Mouse (Mus musculus): ENCODE results near the gene Morn4. TPM values are rescaled to one million over a fixed set of nuclear protein-coding genes. Genes with fewer than 3 reads are reported as not detected.
A peak's percentile ranks its signal among the peaks of the same experiment; 100 is the strongest.

Gene Morn4
- polyA plus RNA-seq, 1 experiment from 2014 or later, result 43.4 TPM

DNA sequence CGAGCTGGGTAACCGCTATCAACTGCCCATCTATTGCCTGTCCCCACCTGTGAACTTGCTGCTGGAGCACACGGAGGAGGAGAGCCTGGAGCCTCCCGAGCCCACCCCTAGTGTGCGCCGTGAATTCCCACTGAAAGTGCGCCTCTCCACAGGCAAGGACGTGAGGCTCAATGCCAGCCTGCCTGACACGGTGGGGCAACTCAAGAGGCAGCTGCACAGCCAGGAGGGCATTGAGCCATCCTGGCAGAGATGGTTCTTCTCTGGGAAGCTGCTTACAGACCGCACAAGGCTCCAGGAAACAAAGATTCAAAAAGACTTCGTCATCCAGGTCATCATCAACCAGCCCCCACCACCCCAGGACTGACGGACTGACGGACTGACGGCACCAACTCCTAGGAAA, 52.5 kb downstream of the Morn4 start:
- H3K4me1 ChIP-seq, result peaks cover 23% of the 10 kb centered on the region
- H3K9me3 ChIP-seq, result no peaks in the 10 kb centered on the region
- 0 out of 2 replicates have a peak, but pooled peaks cover 5% of the 10 kb centered on the region for H3K36me3 ChIP-seq (replicated peaks)
- H3K27me3 ChIP-seq (ENCODE audit: poor library complexity, severe bottlenecking), result no peaks in the 10 kb centered on the region
- no peak overlapping the region for H3K4me3 ChIP-seq
- H3K27ac ChIP-seq, result no peak overlapping the region
- WGBS, result 87% methylated on average over 14 of the region's 14 CpGs
- no peak for DNase-seq (ENCODE audit: extremely low spot score, low spot score)

DNA sequence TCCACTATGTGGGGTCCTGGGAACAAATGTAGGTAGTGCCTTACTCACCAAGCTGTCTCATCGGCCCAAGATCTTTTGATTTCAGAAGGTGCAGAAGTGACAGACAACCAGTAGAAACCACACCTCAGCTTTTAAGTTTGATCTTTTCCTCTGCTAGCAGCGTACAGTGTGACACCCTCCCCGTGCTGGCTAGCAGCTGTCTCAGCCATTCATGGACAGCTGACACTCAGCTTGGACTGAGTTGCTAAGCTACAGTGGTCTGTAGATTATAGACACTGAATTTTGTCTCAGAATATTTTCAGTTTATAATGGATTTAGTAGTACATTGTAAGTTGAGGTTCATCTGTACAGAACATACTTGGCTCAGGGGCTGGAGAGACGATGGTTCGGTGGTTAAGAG, 55.0 kb downstream of the Morn4 start:
- no peak overlapping the region for H3K4me3 ChIP-seq
- H3K36me3 ChIP-seq (replicated peaks), result 0 out of 2 replicates have a peak, but pooled peaks cover 5% of the 10 kb centered on the region
- DNase-seq (ENCODE audit: extremely low spot score, low spot score), result no peak
- H3K9me3 ChIP-seq, result no peaks in the 10 kb centered on the region
- H3K27me3 ChIP-seq (ENCODE audit: poor library complexity, severe bottlenecking), result no peaks in the 10 kb centered on the region
- H3K4me1 ChIP-seq, result peaks cover 23% of the 10 kb centered on the region
- WGBS, result 85% methylated on average over 5 of the region's 5 CpGs
- H3K27ac ChIP-seq, result no peak overlapping the region

DNA sequence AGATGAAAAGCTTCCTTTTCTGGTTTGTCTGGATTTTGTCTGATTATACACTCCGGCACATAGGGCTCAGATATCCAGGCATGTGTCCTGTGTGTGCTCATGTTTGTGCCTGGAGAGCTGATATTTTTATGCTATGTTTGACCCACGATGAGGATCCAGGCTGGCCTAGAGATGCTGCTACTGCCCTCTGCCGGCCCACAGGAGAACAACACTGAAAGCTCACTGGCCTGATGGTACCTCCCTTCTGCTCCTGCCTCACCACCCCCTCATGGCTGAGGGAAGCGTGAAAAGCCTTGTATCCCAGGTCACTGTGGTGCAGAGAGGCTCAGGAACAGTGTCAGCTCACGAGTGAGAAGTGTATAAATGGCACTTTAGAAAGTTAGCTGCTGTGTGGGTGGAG, 60.0 kb downstream of the Morn4 start:
- 13% methylated on average over 5 of the region's 5 CpGs for WGBS
- Histone ChIP-seq H3K27ac (no peak overlapping the region), H3K27me3 (ENCODE audit: poor library complexity, severe bottlenecking) (no peaks in the 10 kb centered on the region), H3K9me3 (no peaks in the 10 kb centered on the region), H3K36me3 (replicated peaks) (no peaks in the 10 kb centered on the region), H3K4me1 (peaks cover 11% of the 10 kb centered on the region; the same call in 1 of the 2 replicates), H3K4me3 (no peak overlapping the region)
- peak; percentile 73 for DNase-seq (ENCODE audit: extremely low spot score, low spot score)

Other genes with a start within 250 kb of the Morn4 start
- gene Frat2, start 238.2 kb downstream of the Morn4 start, polyA plus RNA-seq (2016; fragmentation: Nextera tagmentation; extraction: Ambion mirVana), result 5.4 and 5.5 TPM in 2 replicates
- 43.8 and 43.9 TPM in 2 replicates for gene Rrp12, start 190.2 kb downstream of the Morn4 start, polyA plus RNA-seq (2016; fragmentation: Nextera tagmentation; extraction: Ambion mirVana)
- gene Pgam1, start 174.4 kb downstream of the Morn4 start, polyA plus RNA-seq (2016; fragmentation: Nextera tagmentation; extraction: Ambion mirVana), result 1,170 and 1,238 TPM in 2 replicates
- gene Exosc1, start 152.9 kb downstream of the Morn4 start, polyA plus RNA-seq (2016; fragmentation: Nextera tagmentation; extraction: Ambion mirVana), result 101 and 103 TPM in 2 replicates
- 85.8 and 92.4 TPM in 2 replicates for gene Zdhhc16, start 152.9 kb downstream of the Morn4 start, polyA plus RNA-seq (2016; fragmentation: Nextera tagmentation; extraction: Ambion mirVana)
- gene Mms19, start 105.2 kb downstream of the Morn4 start, polyA plus RNA-seq (2016; fragmentation: Nextera tagmentation; extraction: Ambion mirVana), result 35.3 and 42.3 TPM in 2 replicates
- gene Ubtd1, start 104.6 kb downstream of the Morn4 start, polyA plus RNA-seq (2016; fragmentation: Nextera tagmentation; extraction: Ambion mirVana), result 9.2 and 9.6 TPM in 2 replicates
- 0.42 TPM in 1 of 2 replicates, not detected in the other for gene Ankrd2, start 50.4 kb downstream of the Morn4 start, polyA plus RNA-seq (2016; fragmentation: Nextera tagmentation; extraction: Ambion mirVana)
- gene Hoga1, start 40.7 kb downstream of the Morn4 start, polyA plus RNA-seq (2016; fragmentation: Nextera tagmentation; extraction: Ambion mirVana), result 0.95 and 1.3 TPM in 2 replicates
- not detected in 2 replicates for gene 4933411K16Rik, start 34.1 kb downstream of the Morn4 start, polyA plus RNA-seq (2016; fragmentation: Nextera tagmentation; extraction: Ambion mirVana)
- 21.3 and 23.3 TPM in 2 replicates for gene Pi4k2a, start 4.1 kb upstream of the Morn4 start, polyA plus RNA-seq (2016; fragmentation: Nextera tagmentation; extraction: Ambion mirVana)
- gene Avpi1, start 42.7 kb upstream of the Morn4 start, polyA plus RNA-seq (2016; fragmentation: Nextera tagmentation; extraction: Ambion mirVana), result 23.5 and 23.9 TPM in 2 replicates
- 2.4 and 3.1 TPM in 2 replicates for gene Marveld1, start 61.0 kb upstream of the Morn4 start, polyA plus RNA-seq (2016; fragmentation: Nextera tagmentation; extraction: Ambion mirVana)
- 27.0 and 30.3 TPM in 2 replicates for gene Zfyve27, start 77.6 kb upstream of the Morn4 start, polyA plus RNA-seq (2016; fragmentation: Nextera tagmentation; extraction: Ambion mirVana)
- gene Sfrp5, start 115.9 kb upstream of the Morn4 start, polyA plus RNA-seq (2016; fragmentation: Nextera tagmentation; extraction: Ambion mirVana), result 0.14 TPM in 1 of 2 replicates, not detected in the other
- gene Golga7b, start 161.2 kb upstream of the Morn4 start, polyA plus RNA-seq (2016; fragmentation: Nextera tagmentation; extraction: Ambion mirVana), result 0.59 and 1.0 TPM in 2 replicates

All from forebrain, embryonic 10.5 days (tissue).